ENCODE assay signal across 8 mouse cellular contexts in genomic region chr1:151287451-151287850, GRCm38 (mm10). TPM values are rescaled to one million over a fixed set of nuclear protein-coding genes. Genes with fewer than 3 reads are reported as not detected.
DNase-seq lines count a peak whose midpoint lies in the region; ATAC-seq lines count a peak whose summit lies in the region.

No protein-coding gene starts in this region.

- H3K9ac ChIP-seq in hindbrain, embryonic 16.5 days (ENCODE audit: low read depth, low read length), result no peak overlapping the region

- no peak overlapping the region for H3K4me2 ChIP-seq in hindbrain, embryonic 16.5 days (ENCODE audit: low read length)

- no peak overlapping the region for H3K4me3 ChIP-seq in hindbrain, embryonic 16.5 days (ENCODE audit: low read length)

- ATAC-seq in hindbrain, embryonic 16.5 days, result no peak

- peak; percentile 89 for DNase-seq in 416B (ENCODE audit: low read depth)
- DNase-seq in adrenal gland, adult 2 months, result peak; percentile 42
- peak; percentile 70 for DNase-seq in heart, adult 8-10 months (ENCODE audit: low spot score)
- peak; percentile 26 to 59 for DNase-seq in kidney, postnatal 4 days
- peak; percentile 65 for DNase-seq in lung, postnatal 14 days
- DNase-seq in telencephalon, adult 2 months (ENCODE audit: low read depth, low spot score), result peak; percentile 45
- DNase-seq in cerebellum, adult 11-12 months, result no peak

- H3K4me1 ChIP-seq in hindbrain, embryonic 16.5 days (ENCODE audit: control insufficient read depth, insufficient read depth, low read depth, low read length), result no peaks in the 10 kb centered on the region

- WGBS in hindbrain, embryonic 16.5 days, result 81% methylated on average over 12 of the region's 12 CpGs

- H3K9me3 ChIP-seq in hindbrain, embryonic 16.5 days (ENCODE audit: control insufficient read depth, low read length), result no peaks in the 10 kb centered on the region

- no peak overlapping the region for H3K27ac ChIP-seq in hindbrain, embryonic 16.5 days (ENCODE audit: low read depth, low read length)

- H3K27me3 ChIP-seq in hindbrain, embryonic 16.5 days (replicated peaks; ENCODE audit: control insufficient read depth, insufficient read depth, low read length), result no peaks in the 10 kb centered on the region

- no peaks in the 10 kb centered on the region for H3K36me3 ChIP-seq in hindbrain, embryonic 16.5 days (ENCODE audit: control insufficient read depth, insufficient read depth, low read length)

RNA-seq across cellular contexts. Expression of gene Ivns1abp, which starts 56.8 kb away (rescaled TPM):
- total RNA-seq in adrenal gland, adult 2 months (2021), result 100 to 1,000 TPM; 125 to 194 TPM
- polyA plus RNA-seq in adrenal gland, adult 2 months (2012; rRNA removed), result 20.5 and 31.1 TPM in 2 replicates
- total RNA-seq in heart, adult 8-10 months (2022), result 100 to 1,000 TPM; 828 to 896 (median 874) TPM
- 195 and 223 TPM in 2 replicates for polyA plus RNA-seq in hindbrain, embryonic 16.5 days (2015; fragmentation: Nextera tagmentation; extraction: Ambion mirVana)

Comparison
In these comparisons a context has a peak if more than half of its experiments do, and no peak if none do; other contexts are left out.
1. RNA of gene Ivns1abp, which starts 56.8 kb away (total RNA-seq): 828 to 896 TPM in heart, adult 8-10 months; 125 to 194 TPM in adrenal gland, adult 2 months; every median in the first group is over 4 times any median in the second.